Mouse (Mus musculus) kidney, embryonic 16.5 days (tissue): ENCODE results near the gene Zfp937. TPM values are rescaled to one million over a fixed set of nuclear protein-coding genes. Genes with fewer than 3 reads are reported as not detected.
"Not testable (repeated sequence)": the region's sequence is repeated elsewhere in the genome, so short reads cannot be mapped to it uniquely, and the experiment has no call there.

Source experiments
- ATAC-seq: fragments of 200-750 bp; cut with Nextera tagmentation; 2 replicates; pipeline ENCODE4 v1.8.0; 2017; ENCODE audit warnings: moderate TSS enrichment; ENCODE audit not compliant: low FRiP score, low TSS enrichment
- H3K27ac ChIP-seq: fragments of 300-500 bp; sonication (generic); 2 replicates; pipeline ENCODE4 v1.5.1; 2014; ENCODE audit warnings: low read length
- H3K27me3 ChIP-seq: fragments of 300-500 bp; sonication (generic); 2 replicates; pipeline ENCODE4 v1.6.1; 2014; ENCODE audit warnings: low read length, control low read depth, mixed read lengths; ENCODE audit not compliant: insufficient read depth
- H3K36me3 ChIP-seq: fragments of 300-500 bp; sonication (generic); 2 replicates; pipeline ENCODE4 v1.6.1; 2014; ENCODE audit warnings: low read length, control low read depth, mixed read lengths; ENCODE audit not compliant: insufficient read depth
- H3K4me1 ChIP-seq: fragments of 300-500 bp; sonication (generic); 2 replicates; pipeline ENCODE4 v1.6.1; 2014; ENCODE audit warnings: low read length, control low read depth, mixed read lengths; ENCODE audit not compliant: insufficient read depth
- H3K4me2 ChIP-seq: fragments of 300-500 bp; sonication (generic); replicated peaks from 2 replicates; pipeline ENCODE4 v1.6.1; 2014; ENCODE audit warnings: low read depth, low read length
- H3K4me3 ChIP-seq: fragments of 300-500 bp; sonication (generic); 2 replicates; pipeline ENCODE4 v1.5.1; 2014; ENCODE audit warnings: mild to moderate bottlenecking, low read length
- H3K9ac ChIP-seq: fragments of 300-500 bp; sonication (generic); replicated peaks from 2 replicates; pipeline ENCODE4 v1.6.1; 2014; ENCODE audit warnings: low read length
- H3K9me3 ChIP-seq: fragments of 300-500 bp; sonication (generic); 2 replicates; pipeline ENCODE4 v1.6.1; 2016; ENCODE audit warnings: low read length, control low read depth
- WGBS: fragments of 180-500 bp; shearing (Covaris S2); extraction: QIAGEN DNeasy Blood & Tissue Kit; methylation state at CpG from one replicate; pipeline ENCODE4 v1.1.7; 2014; 5-methylcytosine and 5-hydroxymethylcytosine counted together
- polyA plus RNA-seq: library from polyadenylated mRNA; unstranded; fragments of >200 nt; fragmentation: Nextera tagmentation; extraction: Ambion mirVana; gene quantifications from 2 replicates; pipeline ENCODE4 v1.2.1, GENCODE M21; 2015

Zfp937 gene
- polyA plus RNA-seq = 16.4 and 16.7 TPM in 2 replicates

DNA sequence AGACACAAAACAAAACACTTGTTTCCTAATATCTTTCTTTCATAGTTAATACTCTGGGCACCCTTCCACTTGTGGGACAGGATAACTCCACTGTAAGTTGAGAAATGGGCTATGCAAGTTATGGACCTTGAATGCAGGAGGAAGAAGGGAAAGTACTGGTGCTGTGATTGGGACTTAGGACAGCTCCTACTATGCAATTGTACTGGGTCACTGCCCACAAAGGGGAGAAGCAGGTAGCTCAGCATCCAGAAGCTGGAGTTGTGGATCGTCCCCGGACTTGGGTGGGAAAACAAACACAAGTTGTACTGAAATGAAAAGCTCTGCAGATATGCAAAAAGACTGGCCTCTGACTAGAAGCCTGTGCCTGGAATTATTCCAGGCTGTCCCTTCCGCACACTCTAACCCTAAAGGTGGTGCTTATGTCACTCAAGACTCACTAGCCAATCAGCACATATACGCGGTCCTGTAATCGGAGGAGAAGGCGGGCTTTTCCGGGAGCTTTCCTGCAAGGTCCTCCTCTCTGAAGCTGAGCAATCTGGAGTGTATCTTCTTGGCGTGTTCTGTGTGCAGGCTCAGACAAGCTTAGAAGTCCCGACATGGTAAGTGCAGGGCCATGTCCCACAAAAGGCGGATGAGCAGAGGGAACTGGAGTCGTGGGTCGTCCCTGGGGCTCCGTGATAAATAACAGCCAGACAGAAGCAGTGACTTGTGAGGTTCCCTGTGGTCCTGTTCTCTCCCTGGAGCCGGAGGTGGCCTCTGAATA, at the start of gene Zfp937:
Gene Zfp937 (plus strand): TSS at position 474 of the 763 bp plus-strand sequence.
- H3K9ac ChIP-seq = peak within 1 kb of the TSS; percentile 61
- H3K9me3 ChIP-seq, H3K27me3 ChIP-seq, H3K36me3 ChIP-seq, H3K4me1 ChIP-seq: not testable (repeated sequence)
- 0 out of 2 replicates have a peak within 1 kb of the TSS, but pooled peaks have one; percentile 66 for H3K27ac ChIP-seq
- peak; percentile 100 for ATAC-seq
- 0% methylated on average over 15 of the region's 15 CpGs for WGBS
- peak within 1 kb of the TSS; percentile 41 for H3K4me2 ChIP-seq
- H3K4me3 ChIP-seq = peak within 1 kb of the TSS; percentile 49

GRCm38 (mm10) chr2:150173833-150174232, 44.0 kb upstream of the Zfp937 start:
- peaks cover 10% of the 10 kb centered on the region for H3K9me3 ChIP-seq
- H3K27me3 ChIP-seq = no peaks in the 10 kb centered on the region
- ATAC-seq = no peak
- H3K27ac ChIP-seq = no peak overlapping the region
- no peaks in the 10 kb centered on the region for H3K4me1 ChIP-seq
- no peak overlapping the region for H3K4me3 ChIP-seq
- H3K9ac ChIP-seq = no peak overlapping the region
- H3K4me2 ChIP-seq = no peak overlapping the region
- H3K36me3 ChIP-seq = no peaks in the 10 kb centered on the region

- not testable (repeated sequence) for H3K9ac ChIP-seq, H3K4me3 ChIP-seq, H3K27me3 ChIP-seq, H3K9me3 ChIP-seq, H3K36me3 ChIP-seq, H3K27ac ChIP-seq, H3K4me2 ChIP-seq, ATAC-seq, H3K4me1 ChIP-seq
- 76% methylated on average over 4 of the region's 4 CpGs for WGBS
Measured at GRCm38 (mm10) chr2:150179579-150179978, 38.3 kb upstream of the Zfp937 start, which contains the start of gene Gm10770. Gene Gm10770 (minus strand): TSS chr2:150179679.

DNA sequence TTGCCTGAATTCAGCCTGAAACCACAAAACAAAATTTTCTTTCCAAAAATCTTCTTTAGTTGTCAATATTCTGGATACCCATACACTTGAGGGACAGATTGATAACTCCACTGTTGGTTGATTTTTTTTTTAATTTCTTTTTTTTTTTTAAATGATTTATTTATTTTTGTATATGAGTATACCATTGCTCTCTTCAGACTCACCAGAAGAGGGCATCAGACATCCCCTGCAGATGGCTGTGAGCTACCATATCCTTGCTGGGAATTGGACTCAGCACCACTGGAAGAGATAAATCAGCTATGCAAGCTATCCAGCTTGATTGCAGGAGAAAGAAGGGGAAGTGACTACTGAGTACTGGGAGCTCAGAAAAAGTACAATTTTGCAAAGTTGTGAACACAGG, 36.8 kb upstream of the Zfp937 start:
- not testable (repeated sequence) for H3K4me3 ChIP-seq, H3K27me3 ChIP-seq, H3K9ac ChIP-seq, H3K4me1 ChIP-seq, H3K27ac ChIP-seq, ATAC-seq, H3K36me3 ChIP-seq, H3K4me2 ChIP-seq, H3K9me3 ChIP-seq

- 81% methylated on average over 7 of the region's 7 CpGs for whole genome bisulfite sequencing
- H3K27ac ChIP-seq, H3K4me1 ChIP-seq, H3K9me3 ChIP-seq, H3K4me3 ChIP-seq, ATAC-seq, H3K27me3 ChIP-seq, H3K36me3 ChIP-seq, H3K4me2 ChIP-seq, H3K9ac ChIP-seq: not testable (repeated sequence)
Measured at GRCm38 (mm10) chr2:150181570-150181999, 36.3 kb upstream of the Zfp937 start, which contains the start of gene Gm14139. Gene Gm14139 (plus strand): TSS chr2:150181755.

DNA sequence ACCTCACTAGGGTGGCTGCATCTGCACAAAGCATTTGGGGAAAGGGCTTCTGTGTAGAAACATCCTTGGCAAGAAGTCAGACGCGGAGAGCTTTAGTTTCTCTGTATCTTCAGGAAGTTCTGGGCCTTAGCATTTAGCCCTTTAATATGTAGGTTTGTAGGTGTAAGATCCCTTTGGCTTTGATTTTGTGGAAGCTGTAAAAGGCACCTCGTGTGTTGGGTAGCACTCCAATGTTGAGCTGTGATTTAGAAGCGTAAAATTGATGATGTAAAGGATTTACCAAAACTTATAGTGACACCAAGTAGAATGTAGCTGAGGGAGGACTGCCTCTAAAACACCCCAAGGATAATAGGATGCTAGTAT, 471 bp downstream of the Zfp937 start:
- peak overlapping the region; percentile 61 for H3K9ac ChIP-seq
- H3K36me3 ChIP-seq, H3K9me3 ChIP-seq, H3K4me1 ChIP-seq, H3K27me3 ChIP-seq: not testable (repeated sequence)
- WGBS = 2% methylated on average over 3 of the region's 4 CpGs
- peak overlapping the region; percentile 49 for H3K4me3 ChIP-seq
- peak; percentile 21; the same call in 1 of the 2 replicates for ATAC-seq
- H3K27ac ChIP-seq = 0 out of 2 replicates have a peak overlapping the region, but pooled peaks have one; percentile 66
- H3K4me2 ChIP-seq = peak overlapping the region; percentile 41

- not testable (repeated sequence) for ATAC-seq, H3K36me3 ChIP-seq, H3K9me3 ChIP-seq, H3K27ac ChIP-seq, H3K4me1 ChIP-seq, H3K4me2 ChIP-seq, H3K27me3 ChIP-seq, H3K9ac ChIP-seq, H3K4me3 ChIP-seq
Measured at GRCm38 (mm10) chr2:150223263-150223662, 5.4 kb downstream of the Zfp937 start.

GRCm38 (mm10) chr2:150243211-150243610, 25.3 kb downstream of the Zfp937 start:
- Histone ChIP-seq H3K27me3 (no peaks in the 10 kb centered on the region), H3K27ac (no peak overlapping the region), H3K9ac (no peak overlapping the region), H3K9me3 (peaks cover 39% of the 10 kb centered on the region), H3K4me1 (no peaks in the 10 kb centered on the region), H3K4me3 (no peak overlapping the region), H3K36me3 (peaks cover 27% of the 10 kb centered on the region), H3K4me2 (no peak overlapping the region)
- WGBS = 91% methylated on average over 2 of the region's 2 CpGs
- no peak for ATAC-seq

- not testable (repeated sequence) for H3K27ac ChIP-seq, H3K27me3 ChIP-seq, H3K4me2 ChIP-seq, H3K9me3 ChIP-seq, H3K4me1 ChIP-seq, H3K9ac ChIP-seq, H3K4me3 ChIP-seq, H3K36me3 ChIP-seq, ATAC-seq
- 49% methylated on average over 2 of the region's 2 CpGs for WGBS
Measured at GRCm38 (mm10) chr2:150255491-150255890, 37.6 kb downstream of the Zfp937 start, which contains the start of gene Gm21994. Gene Gm21994 (minus strand): TSS chr2:150255591.

DNA sequence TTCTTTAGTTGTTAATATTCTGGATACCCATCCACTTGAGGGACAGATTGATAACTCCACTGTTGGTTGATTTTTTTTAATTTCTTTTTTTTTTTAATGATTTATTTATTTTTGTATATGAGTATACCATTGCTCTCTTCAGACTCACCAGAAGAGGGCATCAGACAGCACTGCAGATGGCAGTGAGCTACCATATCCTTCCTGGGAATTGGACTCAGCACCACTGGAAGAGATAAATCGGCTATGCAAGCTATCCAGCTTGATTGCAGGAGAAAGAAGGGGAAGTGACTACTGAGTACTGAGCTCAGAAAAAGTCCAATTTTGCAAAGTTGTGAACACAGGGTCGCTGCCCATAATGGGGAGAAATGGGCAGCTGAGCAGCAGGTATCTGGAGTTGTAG, 39.0 kb downstream of the Zfp937 start:
- not testable (repeated sequence) for H3K36me3 ChIP-seq, ATAC-seq, H3K9ac ChIP-seq, H3K9me3 ChIP-seq, H3K27ac ChIP-seq, H3K4me2 ChIP-seq, H3K27me3 ChIP-seq, H3K4me3 ChIP-seq, H3K4me1 ChIP-seq
- WGBS = 73% methylated on average over 2 of the region's 2 CpGs
